Mouse (Mus musculus) c-Kit-positive CD71-positive TER-119-negative erythroid progenitor cells, embryonic 14.5 days (primary cell): ENCODE results near the gene Slc22a21.
"Not testable (repeated sequence)": the region's sequence is repeated elsewhere in the genome, so short reads cannot be mapped to it uniquely, and the experiment has no call there.

Experiments used
- DNase-seq: peaks from one replicate; pipeline ENCODE4 v3.0.0-alpha.2; 2013; ENCODE audit warnings: low read depth

The Slc22a21 gene

GRCm38 (mm10) chr11:54002147-54002760 is 22.1 kb upstream of the Slc22a21 start:
- no peak for DNase-seq

GRCm38 (mm10) chr11:53997661-53998060 is 17.5 kb upstream of the Slc22a21 start:
- DNase-seq: no peak

- DNase-seq: no peak
Observed at GRCm38 (mm10) chr11:53992264-53992663, 12.1 kb upstream of the Slc22a21 start.

- no peak for DNase-seq
Observed at GRCm38 (mm10) chr11:53989232-53989631, 9.1 kb upstream of the Slc22a21 start.

- DNase-seq: no peak
Observed at GRCm38 (mm10) chr11:53988081-53988480, 7.9 kb upstream of the Slc22a21 start.

GRCm38 (mm10) chr11:53981396-53981795 is 1.3 kb upstream of the Slc22a21 start:
- no peak for DNase-seq

- DNase-seq: not testable (repeated sequence)
Observed at GRCm38 (mm10) chr11:53979456-53979787, 710 bp downstream of the Slc22a21 start.

GRCm38 (mm10) chr11:53977672-53978071 is 2.5 kb downstream of the Slc22a21 start:
- no peak for DNase-seq

- DNase-seq: no peak
Observed at GRCm38 (mm10) chr11:53975559-53975958, 4.6 kb downstream of the Slc22a21 start.

- DNase-seq: no peak
Observed at GRCm38 (mm10) chr11:53958984-53959383, 21.1 kb downstream of the Slc22a21 start.

- DNase-seq: not testable (repeated sequence)
Observed at GRCm38 (mm10) chr11:53958176-53958575, 22.0 kb downstream of the Slc22a21 start.

- DNase-seq: no peak
Observed at GRCm38 (mm10) chr11:53956636-53957035, 23.5 kb downstream of the Slc22a21 start.

GRCm38 (mm10) chr11:53954653-53955052 is 25.5 kb downstream of the Slc22a21 start:
- DNase-seq: no peak

- not testable (repeated sequence) for DNase-seq
Observed at GRCm38 (mm10) chr11:53950133-53950532, 30.0 kb downstream of the Slc22a21 start.

- DNase-seq: not testable (repeated sequence)
Observed at GRCm38 (mm10) chr11:53931944-53932318, 48.2 kb downstream of the Slc22a21 start.

- DNase-seq: peak; percentile 35
Observed at GRCm38 (mm10) chr11:53931091-53931943, 48.8 kb downstream of the Slc22a21 start.

- DNase-seq: no peak
Observed at GRCm38 (mm10) chr11:53929741-53930140, 50.4 kb downstream of the Slc22a21 start.

- DNase-seq: no peak
Observed at GRCm38 (mm10) chr11:53928585-53928984, 51.5 kb downstream of the Slc22a21 start.

- no peak for DNase-seq
Observed at GRCm38 (mm10) chr11:53926303-53926702, 53.8 kb downstream of the Slc22a21 start.

- no peak for DNase-seq
Observed at GRCm38 (mm10) chr11:53918851-53919250, 61.3 kb downstream of the Slc22a21 start.

GRCm38 (mm10) chr11:53911011-53911410 is 69.1 kb downstream of the Slc22a21 start:
- no peak for DNase-seq

GRCm38 (mm10) chr11:53908686-53909085 is 71.4 kb downstream of the Slc22a21 start:
- no peak for DNase-seq

GRCm38 (mm10) chr11:53904534-53904925 is 75.6 kb downstream of the Slc22a21 start:
- DNase-seq: no peak
